In genomic region chr15:97715734-97716133, GRCm38 (mm10) we compare ENCODE assay signal across 25 mouse cellular contexts. TPM values are rescaled to one million over a fixed set of nuclear protein-coding genes. Genes with fewer than 3 reads are reported as not detected.
A peak's percentile ranks its signal among the peaks of the same experiment; 100 is the strongest.
DNase-seq lines count a peak whose midpoint lies in the region; ATAC-seq and TF ChIP-seq lines count a peak whose summit lies in the region.
"Had no signal": no experiment of that assay in that cellular context is flagged by ENCODE, and none has a peak within 500 bp of the region (broad histone marks: within the 10 kb centered on the region; RNA-seq: fewer than 3 reads in every experiment).

No protein-coding gene starts in this region.

- TF ChIP-seq EP300 in CH12.LX (IDR thresholded peaks at IDR 0.05; ENCODE audit: low read length) (no peak), MEL (IDR thresholded peaks at IDR 0.05; ENCODE audit: low read depth in 1 of 2, low read length in 2 of 2) (peak; percentile 72 to 75)

- no peak for ATAC-seq in midbrain, embryonic 11.5 days (ENCODE audit: low FRiP score)
- ATAC-seq: activated CD4-positive, CD25-positive, alpha-beta regulatory T cell, adult 4 months; CD4-positive, CD25-positive, alpha-beta regulatory T cell, adult 4 months; Patski had no signal

- no peak overlapping the region for H3K4me2 ChIP-seq in midbrain, embryonic 11.5 days
- no peak overlapping the region for H3K4me2 ChIP-seq in CH12.LX (ENCODE audit: insufficient read depth, low read depth, poor library complexity, severe bottlenecking)

- no peaks in the 10 kb centered on the region for H3K27me3 ChIP-seq in midbrain, embryonic 11.5 days (ENCODE audit: control insufficient read depth, insufficient read depth, low read length)
- H3K27me3 ChIP-seq in midbrain, embryonic 10.5 days (ENCODE audit: low read depth, poor library complexity, severe bottlenecking) = peaks cover 28% of the 10 kb centered on the region
- H3K27me3 ChIP-seq in CH12.LX (replicated peaks) (no peaks in the 10 kb centered on the region), MEL (ENCODE audit: control insufficient read depth in 1 of 2, insufficient read depth in 2 of 2, low read length in 2 of 2) (peaks cover 0 to 7% of the 10 kb centered on the region in 2 experiments; a peak in 1 of 4 replicates)
- H3K27me3 ChIP-seq: Patski had no signal

- TF ChIP-seq CTCF in CH12.LX (conservative IDR thresholded peaks at IDR 0.05 in 1 of 2, IDR thresholded peaks at IDR 0.05 in 1 of 2; ENCODE audit: low read depth in 2 of 2, low read length in 2 of 2) = no peak
- no peak for TF ChIP-seq CTCF in MEL (IDR thresholded peaks at IDR 0.05 in 2 of 3, conservative IDR thresholded peaks at IDR 0.05 in 1 of 3; ENCODE audit: control insufficient read depth in 1 of 3, insufficient read depth in 1 of 3, low read depth in 2 of 3, low read length in 3 of 3, poor library complexity in 1 of 3, severe bottlenecking in 1 of 3)

- H3K9ac ChIP-seq in midbrain, embryonic 11.5 days (ENCODE audit: low read length) = no peak overlapping the region
- H3K9ac ChIP-seq in CH12.LX (ENCODE audit: insufficient read depth, low read depth) (no peak overlapping the region), MEL (ENCODE audit: control insufficient read depth, low read depth, low read length, poor library complexity, severe bottlenecking) (no peak overlapping the region)

- no peaks in the 10 kb centered on the region for H3K36me3 ChIP-seq in midbrain, embryonic 11.5 days (ENCODE audit: control insufficient read depth, insufficient read depth, low read length)
- no peaks in the 10 kb centered on the region for H3K36me3 ChIP-seq in midbrain, embryonic 10.5 days
- H3K36me3 ChIP-seq in CH12.LX (replicated peaks in 1 of 2; ENCODE audit: control insufficient read depth in 1 of 2, insufficient read depth in 1 of 2, low read length in 1 of 2) (peaks cover 62 to 85% of the 10 kb centered on the region in 2 experiments), MEL (ENCODE audit: control insufficient read depth in 1 of 2, insufficient read depth in 2 of 2, low read length in 2 of 2) (peaks cover 0 to 24% of the 10 kb centered on the region in 2 experiments; a peak in 2 of 4 replicates)
- H3K36me3 ChIP-seq: G1E had no signal

- no peak overlapping the region for H3K4me3 ChIP-seq in midbrain, embryonic 11.5 days (ENCODE audit: low read depth, low read length)
- H3K4me3 ChIP-seq in midbrain, embryonic 10.5 days = no peak overlapping the region
- H3K4me3 ChIP-seq in CH12.LX (replicated peaks in 1 of 3; ENCODE audit: low read depth in 2 of 3, low read length in 2 of 3, poor library complexity in 1 of 3) (no peak overlapping the region), MEL (ENCODE audit: control insufficient read depth in 1 of 2, insufficient read depth in 1 of 2, low read depth in 2 of 2, low read length in 2 of 2) (no peak overlapping the region)

- TF ChIP-seq RAD21 in CH12.LX (IDR thresholded peaks at IDR 0.05; ENCODE audit: low read depth, low read length) = no peak
- TF ChIP-seq RAD21 in MEL (IDR thresholded peaks at IDR 0.05; ENCODE audit: low read depth, low read length) = no peak

- dilution Hi-C loops in CH12.LX (cut with MboI; ENCODE audit: extremely low pct_ligation_motif_present, extremely low pct_unique_long_range_greater_than_20kb, low sequenced_read_pairs) = no loop called here

- peaks cover 4% of the 10 kb centered on the region for H3K79me2 ChIP-seq in CH12.LX (replicated peaks; ENCODE audit: control insufficient read depth, extremely low read depth, insufficient read depth, poor library complexity, severe bottlenecking)
- H3K79me2 ChIP-seq in MEL (ENCODE audit: control insufficient read depth, insufficient read depth, low read length, poor library complexity) = no peaks in the 10 kb centered on the region

- in situ Hi-C loops in CH12.LX (cut with MboI; ENCODE audit: low pct_ligation_motif_present, low pct_unique_long_range_greater_than_20kb, low sequenced_read_pairs) = loop anchor here (5.0 to 10.0 kb wide), 5 partner anchors 37 to 229 kb away; partner anchors contain the start of gene Slc48a1

- no peaks in the 10 kb centered on the region for H3K9me3 ChIP-seq in midbrain, embryonic 11.5 days (ENCODE audit: control insufficient read depth, low read length)
- H3K9me3 ChIP-seq in midbrain, embryonic 10.5 days (replicated peaks) = no peaks in the 10 kb centered on the region
- H3K9me3 ChIP-seq in CH12.LX (replicated peaks; ENCODE audit: low read length) (no peaks in the 10 kb centered on the region), MEL (replicated peaks; ENCODE audit: insufficient read depth, low read length) (no peaks in the 10 kb centered on the region)
- H3K9me3 ChIP-seq: G1E had no signal

- no peaks in the 10 kb centered on the region for H3K4me1 ChIP-seq in midbrain, embryonic 11.5 days (ENCODE audit: control insufficient read depth, insufficient read depth, low read length)
- H3K4me1 ChIP-seq in midbrain, embryonic 10.5 days = peaks cover 15% of the 10 kb centered on the region
- H3K4me1 ChIP-seq in CH12.LX (ENCODE audit: control insufficient read depth in 1 of 2, insufficient read depth in 2 of 2) (peaks cover 31 to 49% of the 10 kb centered on the region in 2 experiments), MEL (ENCODE audit: control insufficient read depth in 1 of 2, insufficient read depth in 2 of 2, low read length in 2 of 2) (peaks cover 7 to 26% of the 10 kb centered on the region in 2 experiments)

- DNase-seq in midbrain, embryonic 11.5 days (ENCODE audit: low spot score, missing footprints) = peak; percentile 12
- no peak for DNase-seq in midbrain, embryonic 10.5 days (ENCODE audit: low spot score)
- DNase-seq in CH12.LX (ENCODE audit: extremely low read depth) (no peak), MEL (ENCODE audit: low read depth, low spot score) (peak; percentile 65), MEL-GATA-1-ER (ENCODE audit: extremely low read depth, low read depth) (peak; percentile 24)
- DNase-seq in lung, postnatal 25 days (ENCODE audit: low spot score) = no peak
- DNase-seq in adrenal gland, postnatal 4 days (ENCODE audit: low spot score in 2 of 2) = no peak
- no peak for DNase-seq in left cerebral cortex, postnatal 14 days (ENCODE audit: low spot score in 2 of 2)
- DNase-seq: adrenal gland, adult 2 months; adrenal gland, adult 8-10 months; adrenal gland, postnatal 10 days; adrenal gland, postnatal 14 days; adrenal gland, postnatal 25 days; adrenal gland, postnatal 36 days; B cell, adult 2 months; cerebellum, adult 11 months; cerebellum, adult 11-12 months; cerebellum, adult 18-20 months; cerebellum, adult 2 months; cerebellum, adult 8-10 months; cerebellum, adult 9-10 months had no signal

- whole genome bisulfite sequencing in midbrain, embryonic 11.5 days = 97% methylated on average over 1 of the region's 1 CpGs
- WGBS in midbrain, embryonic 10.5 days = 91% methylated on average over 1 of the region's 1 CpGs

- no peak overlapping the region for H3K27ac ChIP-seq in midbrain, embryonic 11.5 days (ENCODE audit: low read depth, low read length)
- H3K27ac ChIP-seq in midbrain, embryonic 10.5 days (replicated peaks) = no peak overlapping the region
- H3K27ac ChIP-seq in CH12.LX (ENCODE audit: insufficient read depth, low read depth) (0 out of 2 replicates have a peak overlapping the region, but pooled peaks have one; percentile 3), MEL (ENCODE audit: control insufficient read depth, low read depth, low read length) (peak overlapping the region; percentile 57)

- TF ChIP-seq POLR2A in CH12.LX (IDR thresholded peaks at IDR 0.05; ENCODE audit: low read depth, low read length) (no peak), MEL (IDR thresholded peaks at IDR 0.05; ENCODE audit: control insufficient read depth in 1 of 2, insufficient read depth in 1 of 2, low read depth in 1 of 2, low read length in 2 of 2, poor library complexity in 1 of 2) (no peak)

- intact Hi-C loops in left cerebral cortex, postnatal 14 days (cut with DNase I) = loop anchor here (5.0 kb wide), 1 partner anchor 132 kb away; no protein-coding TSS in a partner anchor

TF ChIP-seq in CH12.LX, 34 proteins besides CTCF, POLR2A, EP300 and RAD21 (continues in another document):
- TF ChIP-seq USF2 (conservative IDR thresholded peaks at IDR 0.05; ENCODE audit: low read depth, low read length) = no peak

RNA-seq across cellular contexts. Expression of gene Rpap3, which starts 10.1 kb away (rescaled TPM):
- 56.4 and 57.4 TPM in 2 replicates for polyA plus RNA-seq in midbrain, embryonic 11.5 days (2014; fragmentation: Nextera tagmentation; extraction: Ambion mirVana)
- polyA plus RNA-seq in midbrain, embryonic 10.5 days (2016; fragmentation: Nextera tagmentation; extraction: Ambion mirVana) = 40.4 and 41.7 TPM in 2 replicates
- total RNA-seq in CH12.LX (2012; rRNA removed) = 43.1 and 51.8 TPM in 2 replicates
- 73.7 and 88.8 TPM in 2 replicates for total RNA-seq in CH12.LX (2014; rRNA removed)
- polyA plus RNA-seq in CH12.LX (2012; ENCODE audit: insufficient read length, low read depth) = 69.1 and 83.7 TPM in 2 replicates
- total RNA-seq in MEL (2012; rRNA removed) = 84.4 and 85.7 TPM in 2 replicates
- 10 to 100 TPM; 85.7 to 98.4 TPM for polyA plus RNA-seq in MEL (2012; ENCODE audit: insufficient read depth in 1 of 2, insufficient read length in 2 of 2, low read depth in 1 of 2, low replicate concordance in 2 of 2, missing spikeins in 1 of 2)
- 10 to 100 TPM; 25.6 to 26.9 TPM for total RNA-seq in adrenal gland, postnatal 4 days (2021)
- total RNA-seq in left cerebral cortex, postnatal 14 days (2021) = 10 to 100 TPM; 27.4 to 28.2 TPM

RNA-seq across cellular contexts. Expression of gene Endou, which starts 15.4 kb away (rescaled TPM):
- 0.18 and 0.32 TPM in 2 replicates for polyA plus RNA-seq in midbrain, embryonic 11.5 days (2014; fragmentation: Nextera tagmentation; extraction: Ambion mirVana)
- polyA plus RNA-seq in midbrain, embryonic 10.5 days (2016; fragmentation: Nextera tagmentation; extraction: Ambion mirVana) = 0.12 and 0.26 TPM in 2 replicates
- total RNA-seq in CH12.LX (2012; rRNA removed) (38.9 and 49.5 TPM in 2 replicates), CH12.LX (2014; rRNA removed) (60.5 and 66.9 TPM in 2 replicates), MEL (2012; rRNA removed) (0.07 and 0.08 TPM in 2 replicates)
- polyA plus RNA-seq in CH12.LX (2012; ENCODE audit: insufficient read length, low read depth) (64.0 and 69.8 TPM in 2 replicates), MEL (2012; ENCODE audit: insufficient read depth in 1 of 2, insufficient read length in 2 of 2, low read depth in 1 of 2, low replicate concordance in 2 of 2, missing spikeins in 1 of 2) (under 1 TPM in 1 of 2 experiments, not detected in 1; 0.10 TPM)
- 1 to 10 TPM in 1 of 2 experiments, under 1 TPM in 1; 0.95 to 1.1 TPM for total RNA-seq in adrenal gland, postnatal 4 days (2021)
- under 1 TPM; 0.94 to 0.97 TPM for total RNA-seq in left cerebral cortex, postnatal 14 days (2021)
- polyA plus RNA-seq: G1E had no signal

RNA-seq across cellular contexts. Expression of gene Rapgef3, which starts 52.0 kb away (rescaled TPM):
- 3.0 and 3.2 TPM in 2 replicates for polyA plus RNA-seq in midbrain, embryonic 11.5 days (2014; fragmentation: Nextera tagmentation; extraction: Ambion mirVana)
- 5.3 and 6.0 TPM in 2 replicates for polyA plus RNA-seq in midbrain, embryonic 10.5 days (2016; fragmentation: Nextera tagmentation; extraction: Ambion mirVana)
- total RNA-seq in CH12.LX (2012; rRNA removed) = 2.8 and 3.4 TPM in 2 replicates
- total RNA-seq in CH12.LX (2014; rRNA removed) = 2.2 and 3.2 TPM in 2 replicates
- 1.7 and 2.5 TPM in 2 replicates for polyA plus RNA-seq in CH12.LX (2012; ENCODE audit: insufficient read length, low read depth)
- total RNA-seq in MEL (2012; rRNA removed) = 4.0 and 7.4 TPM in 2 replicates
- 1 to 10 TPM in 1 of 2 experiments, not detected in 1; 6.6 TPM for polyA plus RNA-seq in MEL (2012; ENCODE audit: insufficient read depth in 1 of 2, insufficient read length in 2 of 2, low read depth in 1 of 2, low replicate concordance in 2 of 2, missing spikeins in 1 of 2)
- total RNA-seq in adrenal gland, postnatal 4 days (2021) = 10 to 100 TPM; 19.2 to 27.9 TPM
- 10 to 100 TPM; 28.9 to 36.7 TPM for total RNA-seq in left cerebral cortex, postnatal 14 days (2021)
- polyA plus RNA-seq: activated CD4-positive, CD25-positive, alpha-beta regulatory T cell, adult 4 months had no signal

Comparison
In these comparisons a context has a peak if more than half of its experiments do, and no peak if none do; other contexts are left out.
1. DNase-seq: peak in midbrain, embryonic 11.5 days (single experiment), MEL (single experiment) and MEL-GATA-1-ER (single experiment); none in midbrain, embryonic 10.5 days (single experiment), CH12.LX (single experiment), lung, postnatal 25 days (single experiment), adrenal gland, postnatal 4 days (0 of 2) and left cerebral cortex, postnatal 14 days (0 of 2).
2. H3K27ac ChIP-seq: peak in CH12.LX (single experiment) and MEL (single experiment); none in midbrain, embryonic 11.5 days (single experiment) and midbrain, embryonic 10.5 days (single experiment).
3. RNA of gene Endou, which starts 15.4 kb away (total RNA-seq): 38.9 to 66.9 TPM in CH12.LX; 0.95 to 1.1 TPM in adrenal gland, postnatal 4 days, 0.94 to 0.97 TPM in left cerebral cortex, postnatal 14 days and 0.07 to 0.08 TPM in MEL; every median in the first group is over 10 times any median in the second.